Mouse (Mus musculus) forebrain, embryonic 11.5 days (tissue): ENCODE results near the gene Scgb2b27. TPM values are rescaled to one million over a fixed set of nuclear protein-coding genes. Genes with fewer than 3 reads are reported as not detected.

ENCODE experiments used
- polyA plus RNA-seq: library from polyadenylated mRNA; unstranded; fragments of >200 nt; fragmentation: Nextera tagmentation; extraction: Ambion mirVana; gene quantifications from 2 replicates; pipeline ENCODE4 v1.2.1, GENCODE M21; 2014

Gene Scgb2b27
- polyA plus RNA-seq, 1 experiment from 2014 or later, result not detected

Other genes starting within 250 kb of the Scgb2b27 start
- not detected in 2 replicates for gene Scgb2b26, start 68.9 kb downstream of the Scgb2b27 start, polyA plus RNA-seq
- not detected in 2 replicates for gene Scgb1b27, start 7.5 kb upstream of the Scgb2b27 start, polyA plus RNA-seq
- gene Scgb1b30, start 81.5 kb upstream of the Scgb2b27 start, polyA plus RNA-seq, result not detected in 2 replicates
- 3.9 and 5.7 TPM in 2 replicates for gene Wtip, start 119.3 kb upstream of the Scgb2b27 start, polyA plus RNA-seq
- gene Uba2, start 155.7 kb upstream of the Scgb2b27 start, polyA plus RNA-seq, result 270 and 276 TPM in 2 replicates
- gene Pdcd2l, start 182.7 kb upstream of the Scgb2b27 start, polyA plus RNA-seq, result 62.3 and 66.5 TPM in 2 replicates
- gene Gpi1, start 216.4 kb upstream of the Scgb2b27 start, polyA plus RNA-seq, result 376 and 377 TPM in 2 replicates
- gene Gm6096, start 237.1 kb upstream of the Scgb2b27 start, polyA plus RNA-seq, result 0.60 TPM in 1 of 2 replicates, not detected in the other